Mouse (Mus musculus): Measurements from ENCODE around the gene Otulin.

- no peak for TF ChIP-seq POLR2A (IDR thresholded peaks at IDR 0.05; ENCODE audit: insufficient read depth, low read depth, low read length)
- TF ChIP-seq CTCF (IDR thresholded peaks at IDR 0.05), result no peak
These were observed 44.6 kb upstream of the Otulin start for GRCm38 (mm10) chr15:27675122-27675521.

Measured in heart, adult 2 months (tissue).